ENCODE assay signal across 9 mouse cellular contexts in genomic region chr14:59598260-59598627, GRCm38 (mm10). TPM values are rescaled to one million over a fixed set of nuclear protein-coding genes. Genes with fewer than 3 reads are reported as not detected.
DNase-seq lines count a peak whose midpoint lies in the region; ATAC-seq and TF ChIP-seq lines count a peak whose summit lies in the region.
"Had no signal": no experiment of that assay in that cellular context is flagged by ENCODE, and none has a peak within 500 bp of the region (broad histone marks: within the 10 kb centered on the region; RNA-seq: fewer than 3 reads in every experiment).

No protein-coding gene starts in this region.

- TF ChIP-seq POLR2A in MEL (IDR thresholded peaks at IDR 0.05; ENCODE audit: control insufficient read depth in 1 of 2, insufficient read depth in 1 of 2, low read depth in 1 of 2, low read length in 2 of 2, poor library complexity in 1 of 2): no peak

- no peak for TF ChIP-seq CTCF in heart, postnatal 0 days (IDR thresholded peaks at IDR 0.05; ENCODE audit: low read depth)
- no peak for TF ChIP-seq CTCF in MEL (IDR thresholded peaks at IDR 0.05 in 2 of 3, conservative IDR thresholded peaks at IDR 0.05 in 1 of 3; ENCODE audit: control insufficient read depth in 1 of 3, insufficient read depth in 1 of 3, low read depth in 2 of 3, low read length in 3 of 3, poor library complexity in 1 of 3, severe bottlenecking in 1 of 3)

- peaks cover 6% of the 10 kb centered on the region for H3K4me1 ChIP-seq in heart, postnatal 0 days (ENCODE audit: control insufficient read depth, insufficient read depth)
- peaks cover 0 to 3% of the 10 kb centered on the region in 2 experiments; a peak in 2 of 4 replicates for H3K4me1 ChIP-seq in MEL (ENCODE audit: control insufficient read depth in 1 of 2, insufficient read depth in 2 of 2, low read length in 2 of 2)
- peaks cover 8% of the 10 kb centered on the region for H3K4me1 ChIP-seq in hindbrain, embryonic 12.5 days
- peaks cover 6% of the 10 kb centered on the region for H3K4me1 ChIP-seq in midbrain, embryonic 11.5 days (ENCODE audit: control insufficient read depth, insufficient read depth, low read length)

- H3K4me3 ChIP-seq in heart, postnatal 0 days (ENCODE audit: low read depth, low read length): peak overlapping the region; percentile 90
- H3K4me3 ChIP-seq in MEL (ENCODE audit: control insufficient read depth in 1 of 2, insufficient read depth in 1 of 2, low read depth in 2 of 2, low read length in 2 of 2): peak overlapping the region; percentile 72 to 85
- H3K4me3 ChIP-seq in hindbrain, embryonic 12.5 days: peak overlapping the region; percentile 69
- peak overlapping the region; percentile 83 for H3K4me3 ChIP-seq in midbrain, embryonic 11.5 days (ENCODE audit: low read depth, low read length)

- H3K4me2 ChIP-seq in heart, postnatal 0 days (ENCODE audit: low read depth, low read length): peak overlapping the region; percentile 80
- peak overlapping the region; percentile 99 for H3K4me2 ChIP-seq in hindbrain, embryonic 12.5 days (replicated peaks)
- peak overlapping the region; percentile 67 for H3K4me2 ChIP-seq in midbrain, embryonic 11.5 days

- DNase-seq in heart, postnatal 0 days (ENCODE audit: low spot score): no peak
- no peak for DNase-seq in heart, postnatal 36 days
- no peak for DNase-seq in MEL (ENCODE audit: low read depth, low spot score)
- no peak for DNase-seq in midbrain, embryonic 11.5 days (ENCODE audit: low spot score, missing footprints)
- DNase-seq in layer of hippocampus, postnatal 25 days (ENCODE audit: extremely low spot score in 1 of 2, low spot score in 1 of 2): no peak
- no peak for DNase-seq in testis, postnatal 10 days (ENCODE audit: low spot score)

- ATAC-seq in heart, postnatal 0 days (ENCODE audit: insufficient read depth, low read depth): peak; percentile 12; the same call in 1 of the 2 replicates
- ATAC-seq in hindbrain, embryonic 12.5 days (ENCODE audit: low FRiP score): peak; percentile 68
- 0 out of 2 replicates have a peak, but pooled peaks have one; percentile 51 for ATAC-seq in midbrain, embryonic 11.5 days (ENCODE audit: low FRiP score)
- no peak for ATAC-seq in inflammation-experienced regulatory T-cells, adult 6 months

- H3K36me3 ChIP-seq in heart, postnatal 0 days (replicated peaks; ENCODE audit: control insufficient read depth, insufficient read depth, low read length): peaks cover 8% of the 10 kb centered on the region; the same call in 1 of the 2 replicates
- H3K36me3 ChIP-seq in MEL (ENCODE audit: control insufficient read depth in 1 of 2, insufficient read depth in 2 of 2, low read length in 2 of 2): peaks cover 0 to 5% of the 10 kb centered on the region in 2 experiments; a peak in 2 of 4 replicates
- 0 out of 2 replicates have a peak, but pooled peaks cover 5% of the 10 kb centered on the region for H3K36me3 ChIP-seq in hindbrain, embryonic 12.5 days
- no peaks in the 10 kb centered on the region; the same call in 1 of the 2 replicates for H3K36me3 ChIP-seq in midbrain, embryonic 11.5 days (ENCODE audit: control insufficient read depth, insufficient read depth, low read length)

- TF ChIP-seq EP300 in heart, postnatal 0 days (IDR thresholded peaks at IDR 0.05; ENCODE audit: low read depth): no peak
- TF ChIP-seq EP300 in MEL (IDR thresholded peaks at IDR 0.05; ENCODE audit: low read depth in 1 of 2, low read length in 2 of 2): no peak

- peaks cover 8% of the 10 kb centered on the region; the same call in 1 of the 2 replicates for H3K79me2 ChIP-seq in MEL (ENCODE audit: control insufficient read depth, insufficient read depth, low read length, poor library complexity)

- peak overlapping the region; percentile 82 for H3K9ac ChIP-seq in heart, postnatal 0 days (replicated peaks; ENCODE audit: low read depth, low read length)
- H3K9ac ChIP-seq in MEL (ENCODE audit: control insufficient read depth, low read depth, low read length, poor library complexity, severe bottlenecking): peak overlapping the region; percentile 68
- H3K9ac ChIP-seq in hindbrain, embryonic 12.5 days: peak overlapping the region; percentile 85
- peak overlapping the region; percentile 76 for H3K9ac ChIP-seq in midbrain, embryonic 11.5 days (ENCODE audit: low read length)

- intact Hi-C loops in heart, postnatal 36 days (cut with DNase I): no loop called here

- no peak for TF ChIP-seq RAD21 in MEL (IDR thresholded peaks at IDR 0.05; ENCODE audit: low read depth, low read length)

- WGBS in heart, postnatal 0 days: 2% methylated on average over 8 of the region's 8 CpGs
- 4% methylated on average over 8 of the region's 8 CpGs for WGBS in hindbrain, embryonic 12.5 days
- WGBS in midbrain, embryonic 11.5 days: 4% methylated on average over 8 of the region's 8 CpGs

- no peaks in the 10 kb centered on the region for H3K27me3 ChIP-seq in heart, postnatal 0 days (ENCODE audit: control insufficient read depth, insufficient read depth, low read length)
- H3K27me3 ChIP-seq in MEL (ENCODE audit: control insufficient read depth in 1 of 2, insufficient read depth in 2 of 2, low read length in 2 of 2): peaks cover 0 to 3% of the 10 kb centered on the region in 2 experiments; a peak in 2 of 4 replicates
- H3K27me3 ChIP-seq in hindbrain, embryonic 12.5 days: peaks cover 7% of the 10 kb centered on the region; the same call in 1 of the 2 replicates
- no peaks in the 10 kb centered on the region for H3K27me3 ChIP-seq in midbrain, embryonic 11.5 days (ENCODE audit: control insufficient read depth, insufficient read depth, low read length)

- H3K9me3 ChIP-seq in heart, postnatal 0 days (replicated peaks; ENCODE audit: control insufficient read depth, low read length): no peaks in the 10 kb centered on the region
- H3K9me3 ChIP-seq in MEL (replicated peaks; ENCODE audit: insufficient read depth, low read length): no peaks in the 10 kb centered on the region
- H3K9me3 ChIP-seq in hindbrain, embryonic 12.5 days (replicated peaks): no peaks in the 10 kb centered on the region
- H3K9me3 ChIP-seq in midbrain, embryonic 11.5 days (ENCODE audit: control insufficient read depth, low read length): no peaks in the 10 kb centered on the region

- H3K27ac ChIP-seq in heart, postnatal 0 days (ENCODE audit: low read depth): peak overlapping the region; percentile 77; the same call in 1 of the 2 replicates
- H3K27ac ChIP-seq in MEL (ENCODE audit: control insufficient read depth, low read depth, low read length): no peak overlapping the region
- peak overlapping the region; percentile 52; the same call in 1 of the 2 replicates for H3K27ac ChIP-seq in hindbrain, embryonic 12.5 days
- H3K27ac ChIP-seq in midbrain, embryonic 11.5 days (ENCODE audit: low read depth, low read length): no peak overlapping the region

TF ChIP-seq in MEL, 35 proteins besides CTCF, POLR2A, EP300 and RAD21:
- TF ChIP-seq SMC3 (IDR thresholded peaks at IDR 0.05; ENCODE audit: low read depth, low read length): no peak
- no peak for TF ChIP-seq CHD1 (IDR thresholded peaks at IDR 0.05; ENCODE audit: low read depth, low read length)

RNA-seq across cellular contexts. Expression of gene Cdadc1, which starts 0.5 kb away (rescaled TPM):
- 3.7 and 5.3 TPM in 2 replicates for total RNA-seq in heart, postnatal 0 days (2014; rRNA removed; ENCODE audit: low replicate concordance)
- 30.9 and 32.3 TPM in 2 replicates for polyA plus RNA-seq in heart, postnatal 0 days (2015; fragmentation: Nextera tagmentation; extraction: Ambion mirVana)
- 10 to 100 TPM; 45.0 to 46.5 TPM for total RNA-seq in heart, postnatal 36 days (2021)
- 13.0 and 16.4 TPM in 2 replicates for total RNA-seq in MEL (2012; rRNA removed)
- 10 to 100 TPM in 1 of 2 experiments, not detected in 1; 23.8 TPM for polyA plus RNA-seq in MEL (2012; ENCODE audit: insufficient read depth in 1 of 2, insufficient read length in 2 of 2, low read depth in 1 of 2, low replicate concordance in 2 of 2, missing spikeins in 1 of 2)
- polyA plus RNA-seq in hindbrain, embryonic 12.5 days (2016; fragmentation: Nextera tagmentation; extraction: Ambion mirVana): 34.1 and 35.2 TPM in 2 replicates
- polyA plus RNA-seq in midbrain, embryonic 11.5 days (2014; fragmentation: Nextera tagmentation; extraction: Ambion mirVana): 33.3 and 33.7 TPM in 2 replicates
- 10 to 100 TPM; 65.0 to 67.0 TPM for total RNA-seq in layer of hippocampus, postnatal 25 days (2021)
- polyA plus RNA-seq in inflammation-experienced regulatory T-cells, adult 6 months (2017; shearing (Covaris generic)): 10 to 100 TPM; 33.3 to 56.1 (median 37.0) TPM

RNA-seq across cellular contexts. Expression of gene Shisa2, which starts 26.9 kb away (rescaled TPM):
- 11.1 and 14.2 TPM in 2 replicates for total RNA-seq in heart, postnatal 0 days (2014; rRNA removed; ENCODE audit: low replicate concordance)
- 1.8 and 2.3 TPM in 2 replicates for polyA plus RNA-seq in heart, postnatal 0 days (2015; fragmentation: Nextera tagmentation; extraction: Ambion mirVana)
- total RNA-seq in heart, postnatal 36 days (2021): under 1 TPM; 0.72 to 0.95 TPM
- total RNA-seq in MEL (2012; rRNA removed): not detected in 2 replicates
- not detected for polyA plus RNA-seq in MEL (2012; ENCODE audit: insufficient read depth in 1 of 2, insufficient read length in 2 of 2, low read depth in 1 of 2, low replicate concordance in 2 of 2, missing spikeins in 1 of 2)
- polyA plus RNA-seq in hindbrain, embryonic 12.5 days (2016; fragmentation: Nextera tagmentation; extraction: Ambion mirVana): 22.4 and 27.9 TPM in 2 replicates
- polyA plus RNA-seq in midbrain, embryonic 11.5 days (2014; fragmentation: Nextera tagmentation; extraction: Ambion mirVana): 11.2 and 12.0 TPM in 2 replicates
- 1 to 10 TPM; 3.1 to 4.5 TPM for total RNA-seq in layer of hippocampus, postnatal 25 days (2021)
- polyA plus RNA-seq in inflammation-experienced regulatory T-cells, adult 6 months (2017; shearing (Covaris generic)): not detected
- polyA plus RNA-seq: Patski had no signal

Comparison
In these comparisons a context has a peak if more than half of its experiments do, and no peak if none do; other contexts are left out.
1. H3K27ac ChIP-seq: peak in heart, postnatal 0 days (single experiment) and hindbrain, embryonic 12.5 days (single experiment); none in MEL (single experiment) and midbrain, embryonic 11.5 days (single experiment).
2. Peak in every context shown above with its lines, with median percentiles within 50 percentile points of each other: H3K4me2 ChIP-seq, H3K4me3 ChIP-seq and H3K9ac ChIP-seq.